Mouse (Mus musculus) hindbrain, embryonic 13.5 days (tissue): ENCODE measurements at regions not wholly inside any gene's neighbourhood (a gene's known extent, or its start where the extent isn't known, plus 50 kb on each side); places are given as distances from the start of the nearest gene placed in this dataset.

Experiments
- ATAC-seq: fragments of 200-750 bp; cut with Nextera tagmentation; 2 replicates; pipeline ENCODE4 v1.8.0; 2017; ENCODE audit warnings: moderate TSS enrichment; ENCODE audit not compliant: low FRiP score
- H3K27ac ChIP-seq: fragments of 300-500 bp; sonication (generic); 2 replicates; pipeline ENCODE4 v1.5.1; 2015; ENCODE audit warnings: inconsistent platforms, mild to moderate bottlenecking, moderate library complexity
- H3K27me3 ChIP-seq: fragments of 300-500 bp; sonication (generic); 2 replicates; pipeline ENCODE4 v1.6.1; 2015; ENCODE audit warnings: mild to moderate bottlenecking, inconsistent platforms
- H3K36me3 ChIP-seq: fragments of 300-500 bp; sonication (generic); 2 replicates; pipeline ENCODE4 v1.6.1; 2015; ENCODE audit warnings: mild to moderate bottlenecking, inconsistent platforms
- H3K4me1 ChIP-seq: fragments of 300-500 bp; sonication (generic); replicated peaks from 2 replicates; pipeline ENCODE4 v1.6.1; 2015; ENCODE audit warnings: inconsistent platforms
- H3K4me2 ChIP-seq: fragments of 300-500 bp; sonication (generic); 2 replicates; pipeline ENCODE4 v1.6.1; 2015; ENCODE audit warnings: inconsistent platforms, mild to moderate bottlenecking, moderate library complexity
- H3K4me3 ChIP-seq: fragments of 300-500 bp; sonication (generic); 2 replicates; pipeline ENCODE4 v1.5.1; 2015; ENCODE audit warnings: mild to moderate bottlenecking, inconsistent platforms
- H3K9ac ChIP-seq: fragments of 300-500 bp; sonication (generic); 2 replicates; pipeline ENCODE4 v1.6.1; 2015; ENCODE audit warnings: mild to moderate bottlenecking, inconsistent platforms
- H3K9me3 ChIP-seq: fragments of 300-500 bp; sonication (generic); 2 replicates; pipeline ENCODE4 v1.6.1; 2016; ENCODE audit warnings: inconsistent platforms
- WGBS: fragments of 180-500 bp; shearing (Covaris S2); methylation state at CpG from one replicate; pipeline ENCODE4 v1.1.7; 2015; 5-methylcytosine and 5-hydroxymethylcytosine counted together

GRCm38 (mm10) chrX:9738904-9739303, 76.1 kb upstream of the Dynlt3 start:
- 85% methylated on average over 2 of the region's 2 CpGs for WGBS
- Histone ChIP-seq H3K27ac (no peak overlapping the region), H3K9ac (no peak overlapping the region), H3K4me3 (no peak overlapping the region), H3K4me1 (no peaks in the 10 kb centered on the region), H3K9me3 (no peaks in the 10 kb centered on the region), H3K27me3 (no peaks in the 10 kb centered on the region), H3K4me2 (no peak overlapping the region), H3K36me3 (no peaks in the 10 kb centered on the region)
- no peak for ATAC-seq

GRCm38 (mm10) chrX:9742518-9742917, 79.7 kb upstream of the Dynlt3 start:
- Histone ChIP-seq H3K27ac (no peak overlapping the region), H3K4me1 (no peaks in the 10 kb centered on the region), H3K4me2 (no peak overlapping the region), H3K9me3 (no peaks in the 10 kb centered on the region), H3K4me3 (no peak overlapping the region), H3K36me3 (no peaks in the 10 kb centered on the region), H3K9ac (no peak overlapping the region), H3K27me3 (no peaks in the 10 kb centered on the region)
- no peak for ATAC-seq
- 77% methylated on average over 3 of the region's 3 CpGs for WGBS

DNA sequence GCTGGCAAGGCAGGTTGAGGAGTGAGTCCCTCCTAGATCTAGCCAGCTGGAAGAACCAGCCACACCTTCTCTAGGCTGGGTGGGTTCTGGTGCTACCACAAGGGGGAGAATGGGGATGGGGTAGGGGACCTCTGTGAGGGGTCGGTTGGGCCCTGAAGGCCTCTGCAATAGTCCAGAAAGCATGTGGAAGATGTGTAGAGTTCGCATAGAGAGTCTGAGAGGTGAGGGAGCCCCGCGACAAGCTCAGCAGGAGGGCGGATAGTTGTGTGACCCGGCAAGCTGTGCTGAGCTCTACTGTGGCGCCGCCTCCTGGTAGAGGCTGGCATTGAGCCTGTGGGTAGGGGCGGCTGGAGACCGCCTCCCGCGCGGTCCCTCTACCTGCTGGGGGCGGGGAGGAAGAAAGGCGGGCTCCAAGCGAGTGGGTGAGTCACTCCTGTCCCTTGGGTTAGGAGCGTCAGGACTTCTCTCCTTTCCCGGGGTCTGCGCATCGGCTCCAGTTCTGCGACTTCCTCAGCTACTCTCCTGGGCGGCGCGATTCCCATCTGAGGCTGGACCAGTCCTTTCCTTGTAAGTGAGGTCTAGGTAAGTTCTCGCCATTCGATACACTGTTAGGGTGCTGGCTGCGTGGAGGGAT, 84.6 kb upstream of the Dynlt3 start:
- H3K27me3 ChIP-seq, result no peaks in the 10 kb centered on the region
- no peaks in the 10 kb centered on the region for H3K4me1 ChIP-seq
- H3K36me3 ChIP-seq, result no peaks in the 10 kb centered on the region
- peak overlapping the region; percentile 54 for H3K4me2 ChIP-seq
- peak overlapping the region; percentile 34 for H3K4me3 ChIP-seq
- no peak overlapping the region for H3K9ac ChIP-seq
- 24% methylated on average over 24 of the region's 27 CpGs for WGBS
- peak; percentile 54 for ATAC-seq
- no peak overlapping the region for H3K27ac ChIP-seq
- no peaks in the 10 kb centered on the region for H3K9me3 ChIP-seq

DNA sequence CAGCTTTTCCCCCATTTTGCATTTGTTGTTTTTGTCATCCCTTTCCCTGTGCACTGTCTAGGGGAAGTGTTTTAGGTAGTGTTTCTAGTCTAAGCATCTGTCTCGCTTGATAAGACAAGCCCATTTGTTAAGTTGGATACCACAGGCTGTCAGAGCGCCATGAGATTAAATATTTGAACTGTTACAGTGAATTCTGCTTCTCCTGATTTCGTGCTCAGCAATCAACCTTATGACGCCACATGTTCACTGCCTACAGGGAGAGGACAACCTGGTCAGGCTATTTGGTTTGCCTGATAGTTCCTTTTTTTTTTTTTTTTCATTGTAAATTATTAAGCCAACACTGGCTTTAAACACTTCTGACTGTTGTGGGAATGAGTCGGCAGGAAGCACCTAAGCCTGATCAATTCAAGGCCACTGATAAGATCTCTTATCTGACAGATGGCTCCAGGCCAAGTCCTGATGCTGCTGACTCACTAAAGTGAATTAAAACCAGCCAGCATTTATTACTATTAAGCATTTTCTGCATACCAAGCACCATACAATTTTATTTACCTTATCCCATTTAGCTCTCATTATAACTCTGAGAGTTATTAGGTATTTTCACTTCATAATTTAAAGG, 90.3 kb upstream of the Dynlt3 start:
- no peaks in the 10 kb centered on the region for H3K36me3 ChIP-seq
- 75% methylated on average over 5 of the region's 5 CpGs for WGBS
- no peak overlapping the region for H3K27ac ChIP-seq

DNA sequence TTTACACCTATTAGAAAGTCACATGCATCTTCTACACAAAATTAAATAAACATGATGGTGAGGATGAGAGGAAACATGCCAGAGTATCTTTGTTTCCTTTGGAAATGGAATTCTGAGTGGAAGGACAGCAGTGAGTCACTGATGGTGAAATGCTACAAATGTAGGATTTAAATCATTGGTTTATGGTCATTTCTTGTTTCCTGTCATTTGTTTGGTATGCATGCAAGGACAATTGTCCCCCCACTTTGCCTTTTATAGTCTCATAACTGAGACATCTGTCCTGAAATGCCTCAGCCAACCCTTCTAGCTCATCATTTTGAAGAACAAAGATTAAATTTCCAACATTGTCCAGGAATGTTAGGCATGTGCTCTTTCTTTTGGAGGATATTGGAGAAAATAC, 77.2 kb upstream of the Hypm start:
- no peaks in the 10 kb centered on the region for H3K36me3 ChIP-seq
- no peak overlapping the region for H3K9ac ChIP-seq
- H3K4me2 ChIP-seq, result no peak overlapping the region
- no peaks in the 10 kb centered on the region for H3K9me3 ChIP-seq
- H3K27me3 ChIP-seq, result no peaks in the 10 kb centered on the region
- ATAC-seq, result no peak
- H3K4me3 ChIP-seq, result no peak overlapping the region
- no peak overlapping the region for H3K27ac ChIP-seq
- H3K4me1 ChIP-seq, result no peaks in the 10 kb centered on the region

More for the DNA sequence above, 90.3 kb upstream of the Dynlt3 start:
- no peak overlapping the region for H3K9ac ChIP-seq
- no peaks in the 10 kb centered on the region for H3K4me1 ChIP-seq
- no peaks in the 10 kb centered on the region for H3K27me3 ChIP-seq
- H3K4me3 ChIP-seq, result no peak overlapping the region
- no peak for ATAC-seq
- H3K9me3 ChIP-seq, result no peaks in the 10 kb centered on the region
- H3K4me2 ChIP-seq, result no peak overlapping the region

- no peak overlapping the region for H3K9ac ChIP-seq
- no peaks in the 10 kb centered on the region for H3K27me3 ChIP-seq
- H3K4me1 ChIP-seq, result no peaks in the 10 kb centered on the region
- no peak overlapping the region for H3K27ac ChIP-seq
- 79% methylated on average over 4 of the region's 4 CpGs for WGBS
- no peak overlapping the region for H3K4me2 ChIP-seq
- no peaks in the 10 kb centered on the region for H3K9me3 ChIP-seq
- no peak overlapping the region for H3K4me3 ChIP-seq
- ATAC-seq, result no peak
- no peaks in the 10 kb centered on the region for H3K36me3 ChIP-seq
Measured at GRCm38 (mm10) chrX:9777498-9777897, 69.2 kb upstream of the Hypm start.

DNA sequence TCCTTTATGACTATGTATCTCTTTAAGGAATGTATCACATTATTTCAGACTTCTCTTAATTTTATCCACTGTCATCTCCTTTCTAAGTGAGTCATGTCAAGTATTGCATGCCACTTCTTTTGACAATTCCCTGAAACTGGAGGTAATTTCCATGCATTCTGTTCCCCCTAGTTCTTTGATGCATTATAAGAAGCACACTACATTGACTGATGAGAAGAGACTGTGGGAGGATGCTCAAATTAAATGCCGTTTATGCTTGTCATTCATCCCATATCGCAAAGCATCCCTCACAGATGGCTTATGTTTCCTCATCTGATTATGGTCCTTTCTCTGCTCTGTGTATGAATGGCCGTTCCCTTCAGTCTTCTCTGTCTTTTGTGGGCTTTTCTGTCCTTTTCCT, 57.2 kb upstream of the Hypm start:
- H3K4me1 ChIP-seq, result no peaks in the 10 kb centered on the region
- no peak overlapping the region for H3K4me2 ChIP-seq
- H3K9me3 ChIP-seq, result no peaks in the 10 kb centered on the region
- H3K4me3 ChIP-seq, result no peak overlapping the region
- no peaks in the 10 kb centered on the region for H3K27me3 ChIP-seq
- ATAC-seq, result no peak
- H3K9ac ChIP-seq, result no peak overlapping the region
- H3K27ac ChIP-seq, result no peak overlapping the region
- WGBS, result 52% methylated on average over 3 of the region's 3 CpGs
- H3K36me3 ChIP-seq, result no peaks in the 10 kb centered on the region
